Mouse (Mus musculus) embryonic facial prominence, embryonic 15.5 days (tissue): ENCODE measurements around the gene Adarb2. TPM values are rescaled to one million over a fixed set of nuclear protein-coding genes. Genes with fewer than 3 reads are reported as not detected.

Experiments
- ATAC-seq: fragments of 200-750 bp; cut with Nextera tagmentation; 2 replicates; pipeline ENCODE4 v1.8.0; 2017; ENCODE audit warnings: low read depth, moderate TSS enrichment; ENCODE audit not compliant: insufficient number of reproducible peaks, low FRiP score, low TSS enrichment
- H3K27ac ChIP-seq: fragments of 300-500 bp; sonication (generic); replicated peaks from 2 replicates; pipeline ENCODE4 v1.5.1; 2015; ENCODE audit warnings: mild to moderate bottlenecking, inconsistent platforms
- H3K27me3 ChIP-seq: fragments of 300-500 bp; sonication (generic); 2 replicates; pipeline ENCODE4 v1.6.1; 2015; ENCODE audit warnings: inconsistent platforms
- H3K36me3 ChIP-seq: fragments of 300-500 bp; sonication (generic); 2 replicates; pipeline ENCODE4 v1.6.1; 2015; ENCODE audit warnings: mild to moderate bottlenecking, inconsistent platforms
- H3K4me1 ChIP-seq: fragments of 300-500 bp; sonication (generic); 2 replicates; pipeline ENCODE4 v1.6.1; 2015; ENCODE audit warnings: inconsistent platforms
- H3K4me2 ChIP-seq: fragments of 300-500 bp; sonication (generic); replicated peaks from 2 replicates; pipeline ENCODE4 v1.6.1; 2015; ENCODE audit warnings: mild to moderate bottlenecking, inconsistent platforms
- H3K4me3 ChIP-seq: fragments of 300-500 bp; sonication (generic); replicated peaks from 2 replicates; pipeline ENCODE4 v1.5.1; 2015; ENCODE audit warnings: mild to moderate bottlenecking, inconsistent platforms
- H3K9ac ChIP-seq: fragments of 300-500 bp; sonication (generic); 2 replicates; pipeline ENCODE4 v1.6.1; 2015; ENCODE audit warnings: inconsistent platforms
- H3K9me3 ChIP-seq: fragments of 300-500 bp; sonication (generic); replicated peaks from 2 replicates; pipeline ENCODE4 v1.6.1; 2016; ENCODE audit warnings: inconsistent platforms
- WGBS: fragments of 180-500 bp; shearing (Covaris S2); methylation state at CpG from one replicate; pipeline ENCODE4 v1.1.7; 2015; 5-methylcytosine and 5-hydroxymethylcytosine counted together
- polyA plus RNA-seq: library from polyadenylated mRNA; unstranded; fragments of >200 nt; fragmentation: Nextera tagmentation; extraction: Ambion mirVana; gene quantifications from 2 replicates; pipeline ENCODE4 v1.2.1, GENCODE M21; 2015

The Adarb2 gene
- polyA plus RNA-seq: 1.5 and 1.6 TPM in 2 replicates

DNA sequence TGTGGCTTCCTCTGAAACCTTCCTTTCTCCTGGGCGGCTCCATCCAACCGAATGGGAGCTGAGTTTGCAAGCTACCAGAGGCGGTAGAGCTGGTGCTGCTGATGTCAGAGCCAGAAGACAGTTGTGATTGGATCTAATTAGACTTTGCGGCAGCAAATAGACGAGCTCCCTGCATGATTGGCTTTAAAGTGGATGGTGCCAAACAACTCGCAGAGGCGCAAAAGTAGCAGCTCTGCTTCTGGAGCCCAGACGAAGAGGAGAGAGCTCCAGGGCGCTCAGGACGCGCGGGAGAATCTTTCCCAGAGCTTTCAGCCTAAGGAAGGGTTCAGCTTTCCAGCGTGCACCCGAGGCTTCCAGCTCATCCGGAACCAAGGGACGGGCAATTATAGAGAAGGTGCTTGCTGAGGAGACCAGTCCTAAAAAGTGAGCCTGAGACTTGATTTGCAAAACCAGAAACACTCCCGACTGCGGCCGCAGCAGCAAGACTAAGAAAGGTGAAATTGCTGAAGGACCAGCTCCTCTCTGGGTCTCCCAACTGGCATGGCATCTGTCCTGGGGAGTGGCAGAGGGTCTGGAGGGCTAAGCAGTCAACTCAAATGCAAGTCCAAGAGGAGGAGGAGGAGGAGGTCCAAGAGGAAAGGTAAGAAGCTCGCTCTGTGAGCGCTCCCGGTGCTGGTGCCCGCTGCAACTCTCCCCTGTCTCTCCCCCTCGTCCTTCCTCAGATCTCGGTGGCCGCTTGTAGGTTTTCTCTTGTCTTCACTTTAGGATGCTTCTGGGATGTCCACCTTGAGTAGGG is at the start of gene Adarb2:
Gene Adarb2, plus strand, starts transcription at position 186 of the 796 bp plus-strand sequence.
- Histone ChIP-seq H3K4me2 (peak within 1 kb of the TSS; percentile 61), H3K9ac (no peak within 1 kb of the TSS), H3K4me1 (peaks cover 6% of the 10 kb centered on the region; the same call in 1 of the 2 replicates), H3K4me3 (peak within 1 kb of the TSS; percentile 38), H3K36me3 (no peaks in the 10 kb centered on the region), H3K27me3 (peaks cover 19% of the 10 kb centered on the region), H3K27ac (no peak within 1 kb of the TSS), H3K9me3 (no peaks in the 10 kb centered on the region)
- peak; percentile 70; the same call in 1 of the 2 replicates for ATAC-seq
- under 1% methylated on average over 26 of the region's 26 CpGs for WGBS

DNA sequence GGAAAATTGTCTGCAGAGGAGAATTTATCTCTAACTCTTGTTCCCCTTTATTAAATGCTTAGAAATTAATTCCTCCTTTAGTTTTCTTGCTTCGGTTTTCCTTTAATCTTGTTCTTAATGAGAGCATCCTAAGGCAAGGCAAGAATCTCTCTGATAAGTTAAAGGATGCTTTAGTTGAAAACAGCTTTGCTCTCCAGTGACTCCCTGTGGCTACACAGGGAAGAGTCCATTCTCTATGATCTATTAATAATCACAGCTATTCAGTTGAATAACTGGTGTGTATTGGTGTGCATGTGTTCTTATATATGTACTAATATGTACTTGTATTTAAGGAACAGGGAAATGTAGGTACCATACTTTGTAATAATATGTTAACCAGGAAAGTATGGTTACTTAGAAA is 28.9 kb upstream of the Adarb2 start:
- no peak for ATAC-seq
- H3K4me1 ChIP-seq: no peaks in the 10 kb centered on the region
- H3K9ac ChIP-seq: no peak overlapping the region
- no peak overlapping the region for H3K4me3 ChIP-seq
- H3K27me3 ChIP-seq: no peaks in the 10 kb centered on the region
- no peak overlapping the region for H3K4me2 ChIP-seq
- no peaks in the 10 kb centered on the region for H3K36me3 ChIP-seq
- no peaks in the 10 kb centered on the region for H3K9me3 ChIP-seq
- 49% methylated on average over 1 of the region's 1 CpGs for WGBS
- no peak overlapping the region for H3K27ac ChIP-seq

DNA sequence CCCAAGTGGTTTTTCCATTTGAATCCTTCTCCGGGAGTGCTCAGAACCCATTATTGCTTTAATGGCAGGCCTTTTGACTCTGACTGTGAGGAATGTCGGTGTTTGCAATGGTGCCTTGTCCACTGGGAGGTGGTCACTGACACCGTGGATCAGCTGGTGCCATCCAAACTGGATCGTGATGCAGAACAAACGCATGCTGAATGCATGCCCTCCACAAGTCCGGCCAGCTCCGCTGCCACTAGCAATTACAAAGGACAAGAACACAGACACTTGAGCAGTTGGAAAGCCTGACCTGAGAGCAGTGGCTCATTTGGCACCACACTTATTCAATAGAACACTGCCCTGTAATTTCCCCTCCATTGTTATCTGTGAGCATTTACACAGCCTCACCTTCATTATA is 10.7 kb upstream of the Adarb2 start:
- Histone ChIP-seq H3K9ac (no peak overlapping the region), H3K4me2 (no peak overlapping the region), H3K36me3 (no peaks in the 10 kb centered on the region), H3K4me3 (no peak overlapping the region), H3K4me1 (no peaks in the 10 kb centered on the region), H3K27ac (no peak overlapping the region), H3K9me3 (no peaks in the 10 kb centered on the region), H3K27me3 (no peaks in the 10 kb centered on the region)
- ATAC-seq: no peak
- 51% methylated on average over 7 of the region's 7 CpGs for WGBS

DNA sequence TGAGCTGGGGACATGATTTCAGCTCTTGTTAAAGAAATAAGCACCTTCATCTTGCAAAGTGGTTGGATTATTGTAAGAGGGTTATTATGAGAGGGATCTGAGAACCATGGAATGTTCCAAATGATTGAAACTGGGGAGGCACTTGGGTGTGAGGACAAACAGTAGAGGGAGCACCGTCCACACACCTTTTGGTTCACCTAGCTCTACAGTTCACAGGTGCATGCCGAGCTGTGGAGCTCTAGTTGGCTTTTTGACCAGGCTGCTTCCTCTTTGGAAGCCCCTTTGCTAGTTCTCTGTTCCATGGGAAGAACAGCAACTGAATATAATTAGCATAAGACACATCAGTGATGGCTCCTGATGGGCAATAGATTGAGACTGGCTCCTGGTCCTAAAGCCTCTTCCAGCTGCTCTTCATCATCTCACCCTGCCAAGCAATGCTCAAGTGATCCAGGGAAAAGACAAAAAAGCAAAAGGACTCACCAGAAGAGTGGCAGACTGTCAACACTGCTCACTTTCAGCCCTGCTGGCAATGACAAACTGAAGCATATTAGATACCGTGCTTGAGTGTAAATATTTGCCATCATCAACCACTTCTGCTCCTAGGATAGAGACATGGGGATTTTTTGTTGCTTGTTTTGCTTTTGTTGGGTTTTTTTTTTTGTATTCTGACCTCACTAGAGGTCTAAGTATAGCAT is 3.3 kb upstream of the Adarb2 start:
- Histone ChIP-seq H3K27ac (no peak overlapping the region), H3K4me2 (no peak overlapping the region), H3K9ac (no peak overlapping the region), H3K9me3 (no peaks in the 10 kb centered on the region), H3K4me3 (no peak overlapping the region), H3K27me3 (peaks cover 19% of the 10 kb centered on the region), H3K36me3 (no peaks in the 10 kb centered on the region), H3K4me1 (peaks cover 6% of the 10 kb centered on the region; the same call in 1 of the 2 replicates)
- no peak for ATAC-seq
- 58% methylated on average over 3 of the region's 3 CpGs for WGBS

DNA sequence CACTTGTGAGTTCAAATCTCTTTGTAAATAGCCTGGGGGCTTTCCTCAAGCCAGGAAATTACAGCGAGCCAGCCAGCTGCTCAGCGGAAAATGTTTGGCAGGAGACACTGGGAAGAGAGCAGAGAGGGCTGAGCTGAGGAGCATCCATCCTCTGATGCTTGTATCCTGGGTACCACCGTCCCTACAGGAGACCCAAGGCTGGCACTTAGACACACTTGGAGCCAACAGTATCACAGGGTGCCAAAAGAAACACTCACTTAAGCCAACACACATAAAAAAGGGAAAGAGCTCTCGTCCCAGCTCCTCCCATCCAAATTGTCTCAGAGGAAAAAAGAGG is 779 bp downstream of the Adarb2 start:
- ATAC-seq: no peak

DNA sequence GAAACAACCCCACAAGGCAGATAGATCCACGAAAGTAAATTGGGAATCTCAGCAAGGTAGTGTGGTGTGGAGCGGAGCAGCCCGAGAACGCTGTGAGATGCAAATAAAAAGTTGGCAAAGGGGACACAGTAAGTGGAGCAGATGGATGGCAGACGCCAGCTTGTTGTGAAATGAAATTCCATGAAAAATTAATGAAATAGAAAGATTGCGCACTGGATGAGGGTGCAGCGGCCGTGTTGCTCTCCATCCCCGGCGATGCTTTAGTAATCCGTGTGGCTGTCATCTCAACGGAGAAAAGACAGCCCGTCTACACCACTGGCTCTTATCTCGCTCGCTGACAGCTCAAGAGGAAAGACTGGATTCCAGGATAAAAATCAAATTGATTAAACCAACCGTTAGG is 4.7 kb downstream of the Adarb2 start:
- Histone ChIP-seq H3K4me1 (peaks cover 6% of the 10 kb centered on the region; the same call in 1 of the 2 replicates), H3K9me3 (no peaks in the 10 kb centered on the region), H3K27ac (no peak overlapping the region), H3K36me3 (no peaks in the 10 kb centered on the region), H3K27me3 (peaks cover 16% of the 10 kb centered on the region), H3K4me2 (no peak overlapping the region), H3K9ac (no peak overlapping the region), H3K4me3 (no peak overlapping the region)
- WGBS: 70% methylated on average over 16 of the region's 16 CpGs
- ATAC-seq: no peak

More for the DNA sequence above, 779 bp downstream of the Adarb2 start:
- Histone ChIP-seq H3K9ac (no peak overlapping the region), H3K27ac (no peak overlapping the region), H3K27me3 (peaks cover 19% of the 10 kb centered on the region), H3K4me2 (peak overlapping the region; percentile 61), H3K4me3 (peak overlapping the region; percentile 38), H3K36me3 (no peaks in the 10 kb centered on the region), H3K9me3 (no peaks in the 10 kb centered on the region), H3K4me1 (peaks cover 6% of the 10 kb centered on the region; the same call in 1 of the 2 replicates)
- whole genome bisulfite sequencing: 3% methylated on average over 4 of the region's 4 CpGs

DNA sequence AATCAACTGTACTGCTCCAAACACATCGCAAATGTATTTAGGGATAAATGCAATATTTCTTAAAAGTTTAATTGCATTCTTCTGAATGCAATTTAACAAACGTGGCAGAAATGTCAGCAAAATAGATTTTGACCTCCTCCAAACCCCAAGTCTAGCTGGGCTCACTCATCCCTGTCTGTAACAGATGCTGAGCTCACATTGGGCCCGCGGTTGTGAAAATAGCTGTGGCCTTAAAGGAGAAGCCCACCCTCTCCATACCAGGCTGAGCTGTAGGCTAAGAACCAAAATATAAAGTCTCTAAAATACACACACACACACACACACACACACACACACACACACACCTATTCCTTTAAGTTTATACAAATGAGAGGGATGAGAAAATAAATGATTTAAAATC is 8.1 kb downstream of the Adarb2 start:
- Histone ChIP-seq H3K9me3 (no peaks in the 10 kb centered on the region), H3K4me3 (no peak overlapping the region), H3K27me3 (no peaks in the 10 kb centered on the region), H3K36me3 (no peaks in the 10 kb centered on the region), H3K4me1 (no peaks in the 10 kb centered on the region), H3K27ac (no peak overlapping the region), H3K9ac (no peak overlapping the region), H3K4me2 (no peak overlapping the region)
- 62% methylated on average over 4 of the region's 4 CpGs for WGBS
- no peak for ATAC-seq

DNA sequence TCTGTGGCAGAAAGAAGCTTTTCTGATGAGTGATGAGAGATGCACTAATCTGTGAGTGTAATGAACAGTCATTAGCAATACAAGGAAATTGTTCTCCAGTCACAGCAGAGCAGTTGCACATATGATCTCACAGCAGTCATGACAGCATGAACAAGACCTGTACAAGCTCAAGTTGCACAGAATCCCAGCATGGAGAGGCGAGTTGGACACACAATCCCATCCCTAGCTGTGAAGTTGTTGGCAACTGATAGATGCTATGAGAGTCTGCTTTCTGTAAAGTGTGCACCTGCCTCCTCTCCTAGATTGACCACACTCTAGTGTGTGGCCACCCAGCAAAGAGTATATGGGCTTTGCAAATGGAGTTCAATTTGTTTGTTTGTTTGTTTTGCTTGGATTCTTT is 36.2 kb downstream of the Adarb2 start:
- H3K4me3 ChIP-seq: no peak overlapping the region
- WGBS: 64% methylated on average over 1 of the region's 1 CpGs
- H3K36me3 ChIP-seq: no peaks in the 10 kb centered on the region
- no peak for ATAC-seq
- H3K9ac ChIP-seq: no peak overlapping the region
- no peaks in the 10 kb centered on the region for H3K4me1 ChIP-seq
- no peak overlapping the region for H3K27ac ChIP-seq
- H3K27me3 ChIP-seq: no peaks in the 10 kb centered on the region
- no peak overlapping the region for H3K4me2 ChIP-seq
- no peaks in the 10 kb centered on the region for H3K9me3 ChIP-seq

DNA sequence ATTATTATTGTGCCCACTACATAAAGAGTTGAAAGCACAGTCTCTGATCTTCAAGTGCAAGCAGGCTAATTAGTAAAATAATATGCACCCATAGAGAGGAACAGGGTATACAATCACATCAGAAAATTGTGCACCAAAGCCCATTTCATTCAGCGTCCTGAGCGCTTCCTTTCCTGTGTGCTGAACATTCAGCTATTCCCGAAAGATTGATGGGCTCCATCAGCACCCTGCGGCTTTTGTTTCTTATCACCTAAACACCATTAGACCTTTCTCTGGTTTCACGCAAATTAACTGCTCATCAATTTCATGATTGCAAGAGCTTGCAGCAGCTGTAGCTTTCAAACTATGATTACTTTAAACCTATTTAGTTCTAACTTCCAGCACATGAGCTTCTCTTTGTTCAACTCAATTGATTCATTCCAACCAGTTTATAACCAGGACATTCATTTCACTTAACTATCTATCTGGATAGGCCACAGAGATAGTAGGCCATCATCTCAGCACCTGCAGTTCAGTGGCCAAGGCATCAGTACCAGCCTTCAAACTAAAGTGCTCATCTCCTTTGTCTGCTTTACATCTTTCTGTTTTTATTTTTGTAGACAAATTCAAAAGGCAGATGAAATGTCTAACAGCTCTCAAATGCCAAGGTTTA is 45.5 kb downstream of the Adarb2 start:
- WGBS: 85% methylated on average over 5 of the region's 5 CpGs
- no peak overlapping the region for H3K9ac ChIP-seq
- ATAC-seq: no peak
- H3K4me2 ChIP-seq: no peak overlapping the region
- H3K27ac ChIP-seq: no peak overlapping the region
- no peaks in the 10 kb centered on the region for H3K9me3 ChIP-seq
- H3K27me3 ChIP-seq: no peaks in the 10 kb centered on the region
- H3K4me3 ChIP-seq: no peak overlapping the region
- H3K4me1 ChIP-seq: no peaks in the 10 kb centered on the region
- H3K36me3 ChIP-seq: no peaks in the 10 kb centered on the region

DNA sequence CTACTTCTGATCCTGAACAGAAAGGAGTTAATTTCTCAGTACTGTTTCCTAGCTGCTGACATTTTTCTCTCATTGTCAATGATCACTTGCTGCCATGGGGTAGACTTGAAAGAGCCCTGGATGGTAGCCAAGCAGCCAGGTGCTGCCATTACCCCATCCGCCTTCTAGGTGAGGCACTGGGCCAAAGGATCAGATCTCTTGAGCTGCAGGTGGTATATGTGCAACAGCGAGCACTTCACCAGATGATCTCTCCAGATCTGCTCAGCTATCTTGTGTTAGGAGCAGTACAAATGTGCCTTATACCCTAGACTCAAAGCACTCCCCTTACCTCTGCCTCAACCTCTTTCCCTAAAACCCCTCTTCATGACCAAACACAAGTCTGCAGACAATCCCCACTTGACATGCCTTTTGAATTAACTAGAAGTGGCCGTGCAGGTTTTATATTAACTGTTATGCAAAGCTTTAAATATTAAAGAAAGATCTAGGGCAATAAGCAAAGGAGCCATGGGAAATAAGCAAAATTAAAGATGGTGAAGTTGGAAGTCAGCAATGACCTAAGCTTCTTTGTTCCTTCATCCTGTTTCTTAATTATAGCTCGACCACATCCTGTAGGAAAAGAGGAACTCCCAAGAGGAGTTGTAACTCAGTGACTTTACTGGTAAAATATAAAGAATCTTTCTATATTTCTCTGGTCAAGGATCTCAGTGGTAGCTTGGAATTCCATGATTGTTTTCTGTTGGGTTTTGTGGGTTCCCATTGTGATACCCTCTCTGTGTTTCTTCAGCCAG is 69.7 kb downstream of the Adarb2 start:
- no peaks in the 10 kb centered on the region for H3K27me3 ChIP-seq
- no peaks in the 10 kb centered on the region for H3K36me3 ChIP-seq
- WGBS: 61% methylated on average over 4 of the region's 4 CpGs
- no peak for ATAC-seq
- no peak overlapping the region for H3K27ac ChIP-seq
- H3K4me2 ChIP-seq: no peak overlapping the region
- no peaks in the 10 kb centered on the region for H3K9me3 ChIP-seq
- no peaks in the 10 kb centered on the region for H3K4me1 ChIP-seq
- H3K4me3 ChIP-seq: no peak overlapping the region
- no peak overlapping the region for H3K9ac ChIP-seq

DNA sequence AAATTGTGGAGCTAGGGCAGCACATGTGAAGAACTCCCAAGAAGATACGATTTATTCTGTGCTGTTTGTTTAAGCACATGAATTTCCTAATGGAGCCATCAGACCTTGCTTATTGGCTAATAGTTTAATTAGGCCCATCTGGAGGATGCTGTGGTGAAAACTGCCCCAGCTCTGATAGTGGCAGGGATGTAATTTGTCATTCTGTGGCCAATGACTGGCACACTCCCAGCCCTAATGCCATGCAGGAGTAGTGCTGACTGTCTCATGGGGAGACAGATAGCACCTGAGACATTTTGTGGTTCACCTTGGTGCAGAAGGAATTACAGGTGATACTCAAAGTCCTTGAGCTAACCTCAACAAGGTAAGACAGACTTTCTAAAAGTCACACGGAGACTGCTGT is 80.5 kb downstream of the Adarb2 start:
- ATAC-seq: no peak
- Histone ChIP-seq H3K4me2 (no peak overlapping the region), H3K9ac (no peak overlapping the region), H3K4me3 (no peak overlapping the region), H3K4me1 (no peaks in the 10 kb centered on the region), H3K9me3 (no peaks in the 10 kb centered on the region), H3K27ac (no peak overlapping the region), H3K27me3 (no peaks in the 10 kb centered on the region), H3K36me3 (no peaks in the 10 kb centered on the region)
- 78% methylated on average over 2 of the region's 2 CpGs for WGBS
